Mouse (Mus musculus): Measurements from ENCODE around the gene Adrm1. TPM values are rescaled to one million over a fixed set of nuclear protein-coding genes. Genes with fewer than 3 reads are reported as not detected.

Adrm1 gene
- polyA plus RNA-seq, 1 experiment from 2014 or later, result 194 TPM

- ATAC-seq, result no peak
- Histone ChIP-seq H3K4me3 (ENCODE audit: low read length) (no peak overlapping the region), H3K36me3 (ENCODE audit: control insufficient read depth, insufficient read depth, low read length) (peaks cover 5% of the 10 kb centered on the region; the same call in 1 of the 2 replicates), H3K4me1 (ENCODE audit: control insufficient read depth, insufficient read depth, low read length) (no peaks in the 10 kb centered on the region), H3K27ac (ENCODE audit: low read length) (no peak overlapping the region), H3K9ac (ENCODE audit: low read depth, low read length) (no peak overlapping the region), H3K9me3 (ENCODE audit: control insufficient read depth, low read length) (no peaks in the 10 kb centered on the region), H3K27me3 (replicated peaks; ENCODE audit: control insufficient read depth, insufficient read depth, low read length) (no peaks in the 10 kb centered on the region), H3K4me2 (ENCODE audit: low read depth, low read length) (no peak overlapping the region)
- 94% methylated on average over 10 of the region's 10 CpGs for WGBS
Observed at GRCm38 (mm10) chr2:180198782-180199181, 27.5 kb downstream of the Adrm1 start.

DNA sequence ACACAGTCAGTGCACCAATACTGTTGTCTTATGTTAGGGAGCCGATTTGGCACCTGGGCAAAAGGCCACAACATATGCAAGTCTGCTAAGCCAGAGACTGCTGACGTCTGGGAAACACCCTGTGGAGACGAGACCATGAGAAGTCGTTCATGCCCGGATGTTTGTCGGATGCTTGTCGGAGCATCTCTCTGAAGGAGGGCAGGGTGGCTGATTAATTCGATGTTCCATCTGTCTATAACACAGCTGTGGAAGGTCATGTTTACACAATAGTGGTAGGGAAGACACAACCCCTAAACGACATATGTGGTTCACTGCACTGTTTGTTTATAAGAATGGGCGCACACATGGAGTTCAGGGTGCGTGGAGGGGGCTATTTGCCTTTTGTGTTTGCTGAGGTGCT, 29.4 kb downstream of the Adrm1 start:
- whole genome bisulfite sequencing, result 50% methylated on average over 11 of the region's 11 CpGs
- H3K27me3 ChIP-seq (replicated peaks; ENCODE audit: control insufficient read depth, insufficient read depth, low read length), result no peaks in the 10 kb centered on the region
- no peak overlapping the region for H3K9ac ChIP-seq (ENCODE audit: low read depth, low read length)
- no peak overlapping the region for H3K4me2 ChIP-seq (ENCODE audit: low read depth, low read length)
- ATAC-seq, result peak; percentile 45
- no peak overlapping the region for H3K27ac ChIP-seq (ENCODE audit: low read length)
- no peaks in the 10 kb centered on the region for H3K4me1 ChIP-seq (ENCODE audit: control insufficient read depth, insufficient read depth, low read length)
- H3K4me3 ChIP-seq (ENCODE audit: low read length), result no peak overlapping the region
- peaks cover 4% of the 10 kb centered on the region; the same call in 1 of the 2 replicates for H3K36me3 ChIP-seq (ENCODE audit: control insufficient read depth, insufficient read depth, low read length)
- no peaks in the 10 kb centered on the region for H3K9me3 ChIP-seq (ENCODE audit: control insufficient read depth, low read length)

GRCm38 (mm10) chr2:180201303-180201702, 30.0 kb downstream of the Adrm1 start:
- H3K27ac ChIP-seq (ENCODE audit: low read length), result no peak overlapping the region
- H3K27me3 ChIP-seq (replicated peaks; ENCODE audit: control insufficient read depth, insufficient read depth, low read length), result no peaks in the 10 kb centered on the region
- H3K4me2 ChIP-seq (ENCODE audit: low read depth, low read length), result no peak overlapping the region
- ATAC-seq, result no peak
- H3K4me1 ChIP-seq (ENCODE audit: control insufficient read depth, insufficient read depth, low read length), result no peaks in the 10 kb centered on the region
- H3K4me3 ChIP-seq (ENCODE audit: low read length), result no peak overlapping the region
- 72% methylated on average over 9 of the region's 9 CpGs for WGBS
- no peaks in the 10 kb centered on the region for H3K36me3 ChIP-seq (ENCODE audit: control insufficient read depth, insufficient read depth, low read length)
- H3K9me3 ChIP-seq (ENCODE audit: control insufficient read depth, low read length), result no peaks in the 10 kb centered on the region
- no peak overlapping the region for H3K9ac ChIP-seq (ENCODE audit: low read depth, low read length)

DNA sequence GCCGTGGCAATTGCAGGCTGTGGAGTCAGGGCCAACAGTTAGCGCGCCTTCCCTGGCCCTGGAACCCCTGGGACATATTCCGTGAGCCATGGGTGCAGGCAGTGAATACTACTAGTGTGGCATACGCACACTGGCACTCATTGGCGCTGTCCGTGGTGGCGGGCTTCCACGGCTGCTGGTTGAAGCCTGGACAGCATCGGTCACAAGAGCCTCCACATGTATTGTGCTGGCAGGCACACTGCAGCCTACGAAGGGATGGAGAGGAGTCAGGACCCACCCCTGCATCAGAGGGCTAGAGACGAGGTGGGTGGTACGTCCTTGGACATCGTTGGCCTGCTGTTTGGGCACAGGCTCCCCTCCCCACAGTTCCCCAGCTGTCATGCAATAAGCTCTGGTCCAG, 31.0 kb downstream of the Adrm1 start:
- H3K4me3 ChIP-seq (ENCODE audit: low read length), result no peak overlapping the region
- H3K27me3 ChIP-seq (replicated peaks; ENCODE audit: control insufficient read depth, insufficient read depth, low read length), result no peaks in the 10 kb centered on the region
- H3K9me3 ChIP-seq (ENCODE audit: control insufficient read depth, low read length), result no peaks in the 10 kb centered on the region
- no peak overlapping the region for H3K4me2 ChIP-seq (ENCODE audit: low read depth, low read length)
- no peaks in the 10 kb centered on the region for H3K4me1 ChIP-seq (ENCODE audit: control insufficient read depth, insufficient read depth, low read length)
- H3K36me3 ChIP-seq (ENCODE audit: control insufficient read depth, insufficient read depth, low read length), result no peaks in the 10 kb centered on the region
- H3K9ac ChIP-seq (ENCODE audit: low read depth, low read length), result no peak overlapping the region
- 93% methylated on average over 14 of the region's 14 CpGs for WGBS
- ATAC-seq, result no peak
- H3K27ac ChIP-seq (ENCODE audit: low read length), result no peak overlapping the region

GRCm38 (mm10) chr2:180202805-180203204, 31.5 kb downstream of the Adrm1 start:
- H3K27ac ChIP-seq (ENCODE audit: low read length), result no peak overlapping the region
- H3K36me3 ChIP-seq (ENCODE audit: control insufficient read depth, insufficient read depth, low read length), result no peaks in the 10 kb centered on the region
- no peak overlapping the region for H3K4me3 ChIP-seq (ENCODE audit: low read length)
- H3K4me1 ChIP-seq (ENCODE audit: control insufficient read depth, insufficient read depth, low read length), result no peaks in the 10 kb centered on the region
- ATAC-seq, result no peak
- no peak overlapping the region for H3K4me2 ChIP-seq (ENCODE audit: low read depth, low read length)
- H3K27me3 ChIP-seq (replicated peaks; ENCODE audit: control insufficient read depth, insufficient read depth, low read length), result no peaks in the 10 kb centered on the region
- WGBS, result 69% methylated on average over 10 of the region's 10 CpGs
- no peaks in the 10 kb centered on the region for H3K9me3 ChIP-seq (ENCODE audit: control insufficient read depth, low read length)
- H3K9ac ChIP-seq (ENCODE audit: low read depth, low read length), result no peak overlapping the region

- H3K9me3 ChIP-seq (ENCODE audit: control insufficient read depth, low read length), result no peaks in the 10 kb centered on the region
- WGBS, result 84% methylated on average over 9 of the region's 9 CpGs
Observed at GRCm38 (mm10) chr2:180204501-180204900, 33.2 kb downstream of the Adrm1 start.

DNA sequence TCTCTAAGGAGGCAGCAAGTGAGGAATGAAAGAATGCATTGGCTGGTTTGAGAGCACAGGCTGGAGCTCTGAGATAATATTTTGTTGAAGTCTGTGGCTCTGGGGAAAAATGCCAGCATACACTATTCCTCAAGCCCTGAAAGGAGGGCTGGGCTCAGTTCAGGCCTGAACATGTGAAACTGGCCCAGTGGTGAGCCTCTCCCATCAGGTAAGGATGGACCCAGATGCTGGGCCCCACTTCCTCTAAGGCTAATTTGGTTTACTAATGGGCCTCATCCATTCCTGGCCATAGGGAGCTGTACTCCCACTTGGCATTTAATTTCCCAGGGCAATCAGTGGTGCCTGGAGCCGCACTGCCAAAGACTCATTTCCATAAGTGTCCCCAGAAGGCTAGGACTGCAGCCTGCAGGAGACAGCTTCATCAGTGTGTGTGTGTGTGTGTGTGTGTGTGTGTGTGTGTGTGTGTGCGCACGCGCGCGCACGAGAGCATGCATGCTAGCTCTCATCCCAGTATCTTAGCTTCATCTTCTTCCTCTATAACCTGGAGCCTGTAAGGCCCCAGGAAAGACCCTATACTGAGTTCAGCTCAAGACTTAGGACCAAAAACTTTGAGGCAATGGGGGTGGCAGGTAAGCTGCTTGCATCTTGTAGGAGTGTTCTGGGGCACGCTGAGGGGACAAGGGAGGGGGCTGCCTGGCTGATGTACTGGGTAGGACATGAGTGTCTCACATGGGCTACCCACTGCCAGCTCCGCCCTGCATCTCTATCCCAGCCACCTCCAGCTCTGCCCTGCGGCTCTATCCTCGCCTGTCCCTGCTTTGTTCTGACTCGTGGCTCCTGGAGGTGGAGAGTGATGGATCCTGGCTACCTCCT, 34.0 kb downstream of the Adrm1 start:
- no peaks in the 10 kb centered on the region for H3K27me3 ChIP-seq (replicated peaks; ENCODE audit: control insufficient read depth, insufficient read depth, low read length)
- no peaks in the 10 kb centered on the region for H3K4me1 ChIP-seq (ENCODE audit: control insufficient read depth, insufficient read depth, low read length)
- no peak for ATAC-seq
- no peak overlapping the region for H3K27ac ChIP-seq (ENCODE audit: low read length)
- H3K9me3 ChIP-seq (ENCODE audit: control insufficient read depth, low read length), result no peaks in the 10 kb centered on the region
- H3K4me3 ChIP-seq (ENCODE audit: low read length), result no peak overlapping the region
- H3K9ac ChIP-seq (ENCODE audit: low read depth, low read length), result no peak overlapping the region
- 87% methylated on average over 12 of the region's 12 CpGs for WGBS
- H3K36me3 ChIP-seq (ENCODE audit: control insufficient read depth, insufficient read depth, low read length), result no peaks in the 10 kb centered on the region
- H3K4me2 ChIP-seq (ENCODE audit: low read depth, low read length), result no peak overlapping the region

More at GRCm38 (mm10) chr2:180204501-180204900, 33.2 kb downstream of the Adrm1 start:
- no peak for ATAC-seq
- H3K4me1 ChIP-seq (ENCODE audit: control insufficient read depth, insufficient read depth, low read length), result no peaks in the 10 kb centered on the region
- H3K4me2 ChIP-seq (ENCODE audit: low read depth, low read length), result no peak overlapping the region
- H3K27me3 ChIP-seq (replicated peaks; ENCODE audit: control insufficient read depth, insufficient read depth, low read length), result no peaks in the 10 kb centered on the region
- no peak overlapping the region for H3K9ac ChIP-seq (ENCODE audit: low read depth, low read length)
- no peak overlapping the region for H3K27ac ChIP-seq (ENCODE audit: low read length)
- no peaks in the 10 kb centered on the region for H3K36me3 ChIP-seq (ENCODE audit: control insufficient read depth, insufficient read depth, low read length)
- H3K4me3 ChIP-seq (ENCODE audit: low read length), result no peak overlapping the region

DNA sequence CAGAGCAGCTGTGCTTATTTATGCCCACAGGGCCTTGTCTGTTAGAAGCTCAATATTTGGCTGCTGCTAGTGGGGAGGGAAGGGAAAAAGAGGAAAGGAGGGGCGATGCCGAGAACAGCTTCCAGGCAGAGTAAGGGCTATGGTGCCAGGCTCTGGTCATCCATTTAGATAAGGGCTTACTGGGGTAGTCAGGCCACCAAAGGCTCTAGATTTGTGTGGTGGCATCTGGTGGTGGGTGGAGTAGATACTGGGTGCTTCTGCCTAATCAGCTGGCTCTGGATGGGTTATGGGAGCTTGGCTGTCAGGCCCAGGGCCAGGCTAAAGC, 34.6 kb downstream of the Adrm1 start:
- WGBS, result 84% methylated on average over 2 of the region's 2 CpGs
- ATAC-seq, result no peak

GRCm38 (mm10) chr2:180207840-180208239, 36.6 kb downstream of the Adrm1 start:
- H3K9me3 ChIP-seq (ENCODE audit: control insufficient read depth, low read length), result peaks cover 3% of the 10 kb centered on the region; the same call in 1 of the 2 replicates
- peak; percentile 62 for ATAC-seq
- 59% methylated on average over 7 of the region's 7 CpGs for WGBS

More for the DNA sequence above, 34.6 kb downstream of the Adrm1 start:
- Histone ChIP-seq H3K36me3 (ENCODE audit: control insufficient read depth, insufficient read depth, low read length) (no peaks in the 10 kb centered on the region), H3K9ac (ENCODE audit: low read depth, low read length) (no peak overlapping the region), H3K9me3 (ENCODE audit: control insufficient read depth, low read length) (no peaks in the 10 kb centered on the region), H3K4me3 (ENCODE audit: low read length) (no peak overlapping the region), H3K4me2 (ENCODE audit: low read depth, low read length) (no peak overlapping the region), H3K27me3 (replicated peaks; ENCODE audit: control insufficient read depth, insufficient read depth, low read length) (no peaks in the 10 kb centered on the region), H3K4me1 (ENCODE audit: control insufficient read depth, insufficient read depth, low read length) (no peaks in the 10 kb centered on the region), H3K27ac (ENCODE audit: low read length) (no peak overlapping the region)

More at GRCm38 (mm10) chr2:180207840-180208239, 36.6 kb downstream of the Adrm1 start:
- Histone ChIP-seq H3K9ac (ENCODE audit: low read depth, low read length) (0 out of 2 replicates have a peak overlapping the region, but pooled peaks have one; percentile 4), H3K4me1 (ENCODE audit: control insufficient read depth, insufficient read depth, low read length) (no peaks in the 10 kb centered on the region), H3K27me3 (replicated peaks; ENCODE audit: control insufficient read depth, insufficient read depth, low read length) (no peaks in the 10 kb centered on the region), H3K4me2 (ENCODE audit: low read depth, low read length) (no peak overlapping the region), H3K4me3 (ENCODE audit: low read length) (no peak overlapping the region), H3K36me3 (ENCODE audit: control insufficient read depth, insufficient read depth, low read length) (no peaks in the 10 kb centered on the region), H3K27ac (ENCODE audit: low read length) (no peak overlapping the region)
